Mouse (Mus musculus) lung, postnatal 4 days (tissue): ENCODE results near the gene Slc26a6.
A peak's percentile ranks its signal among the peaks of the same experiment; 100 is the strongest.

Source experiments
- DNase-seq, 2 experiments: peaks; one replicate each; pipeline ENCODE4 v3.0.0; 2021

Slc26a6 gene

GRCm38 (mm10) chr9:108847374-108847773 is 5.7 kb upstream of the Slc26a6 start:
- peak in 1 of 2 experiments; percentile 30 for DNase-seq

DNA sequence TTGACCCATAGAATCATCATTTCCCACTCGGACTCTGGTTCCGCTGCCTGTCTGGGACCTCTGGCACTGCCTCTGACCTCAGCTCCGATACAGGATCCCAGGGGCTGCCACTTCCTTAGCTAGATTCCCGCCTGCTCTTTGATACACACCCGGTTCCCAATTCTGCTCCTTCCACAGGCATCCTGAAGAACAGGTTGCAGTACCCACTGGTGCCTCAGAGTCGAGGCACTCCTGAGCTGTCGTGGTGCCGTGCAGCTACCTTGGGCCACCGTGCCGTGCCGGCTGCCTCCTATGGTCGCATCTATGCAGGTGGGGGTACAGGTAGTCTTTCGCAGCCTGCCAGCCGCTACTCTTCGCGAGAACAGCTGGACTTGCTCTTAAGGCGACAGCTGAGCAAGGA is 4.7 kb upstream of the Slc26a6 start:
- no peak for DNase-seq

GRCm38 (mm10) chr9:108853635-108854240 is 655 bp downstream of the Slc26a6 start:
- peak; percentile 93 to 95 for DNase-seq

DNA sequence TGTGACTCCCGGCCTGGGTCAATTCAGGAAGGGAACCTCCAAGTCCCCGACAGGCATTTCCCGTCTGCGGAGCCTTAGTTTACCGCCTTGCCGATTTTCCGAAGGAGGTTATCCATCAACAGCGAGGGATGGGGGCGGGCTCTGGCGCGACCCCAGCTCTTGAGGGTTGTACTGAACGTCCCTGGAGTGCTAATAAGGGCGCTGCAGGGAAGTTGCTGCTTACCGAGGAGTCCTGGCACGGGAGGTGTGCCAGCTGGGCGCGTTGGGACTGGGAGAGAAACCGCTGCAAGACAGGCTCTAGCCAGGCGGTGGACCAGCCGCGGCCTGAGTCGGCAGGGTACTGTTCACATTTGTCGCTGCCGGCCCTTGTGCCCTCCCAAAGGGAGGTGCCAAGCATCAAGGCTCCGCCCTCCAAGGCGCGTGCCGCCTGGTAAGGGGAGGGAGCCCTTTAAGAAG is 1.2 kb downstream of the Slc26a6 start:
- peak; percentile 91 to 93 for DNase-seq

DNA sequence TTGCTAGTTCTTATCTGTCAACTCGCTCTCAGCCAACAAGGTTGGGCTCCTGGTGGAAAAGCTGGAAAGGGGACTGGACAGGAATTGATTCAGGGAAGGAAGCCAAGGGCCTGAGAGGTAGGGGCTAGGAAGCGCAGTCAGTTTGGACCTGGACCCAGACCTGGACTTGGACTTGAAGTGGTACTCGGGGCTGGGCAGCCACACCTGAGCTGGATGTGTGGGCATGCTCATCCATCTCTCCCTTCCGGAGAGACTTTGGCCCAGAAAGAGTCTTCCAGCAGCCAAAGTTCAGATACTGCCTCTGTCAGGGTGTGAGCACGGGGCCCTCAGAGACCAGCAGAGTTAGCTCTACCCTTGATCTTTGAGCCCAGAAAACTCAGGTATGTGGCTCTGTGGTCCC is 2.3 kb downstream of the Slc26a6 start:
- no peak for DNase-seq

DNA sequence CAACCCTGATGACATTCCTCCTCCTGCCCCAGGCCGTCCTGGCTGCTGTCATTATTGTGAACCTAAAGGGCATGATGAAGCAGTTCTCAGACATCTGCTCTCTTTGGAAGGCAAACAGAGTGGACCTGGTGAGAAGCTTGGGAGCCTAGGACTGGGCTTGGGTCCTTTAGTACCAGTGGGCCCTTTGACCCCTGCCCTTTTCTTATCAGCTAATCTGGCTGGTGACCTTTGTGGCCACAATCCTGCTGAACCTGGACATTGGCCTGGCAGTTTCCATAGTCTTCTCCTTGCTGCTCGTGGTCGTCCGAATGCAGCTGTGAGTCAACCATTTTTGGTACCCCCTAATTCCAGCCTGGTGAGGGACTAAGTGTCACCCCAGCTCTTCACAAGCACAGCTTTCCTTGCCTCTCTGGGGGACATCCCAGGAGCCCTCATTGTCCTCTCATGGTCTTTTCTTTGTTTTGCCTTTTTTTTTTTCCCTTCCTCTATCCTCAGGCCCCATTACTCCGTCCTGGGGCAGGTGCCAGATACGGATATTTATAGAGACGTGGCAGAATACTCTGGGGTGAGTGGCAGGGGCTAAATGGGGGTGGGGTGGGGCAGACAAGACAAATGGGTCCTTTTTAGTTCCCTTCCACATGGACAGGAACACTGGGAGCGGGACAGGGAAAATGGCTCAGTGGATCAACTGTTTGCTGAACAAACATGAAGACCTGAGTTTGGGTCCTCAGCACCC is 5.9 kb downstream of the Slc26a6 start:
- no peak for DNase-seq

DNA sequence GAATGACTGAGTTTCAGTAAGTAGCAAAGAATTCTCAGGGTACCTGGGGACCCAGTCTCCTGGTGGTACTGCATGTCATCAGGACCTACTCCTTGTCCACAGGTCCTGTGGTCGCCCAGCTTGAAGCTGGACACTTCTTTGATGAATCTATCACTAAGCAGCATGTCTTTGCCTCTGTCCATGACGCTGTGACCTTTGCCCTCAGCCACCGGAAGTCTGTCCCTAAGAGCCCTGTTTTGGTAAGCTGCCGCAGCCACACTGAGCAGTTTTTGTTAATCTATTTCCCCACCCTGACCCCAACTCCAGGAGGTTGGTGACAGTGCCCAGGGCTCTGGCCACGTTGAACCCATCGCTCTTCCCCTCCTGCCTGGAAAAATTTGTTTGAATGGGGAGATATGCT is 59.2 kb downstream of the Slc26a6 start:
- no peak for DNase-seq

DNA sequence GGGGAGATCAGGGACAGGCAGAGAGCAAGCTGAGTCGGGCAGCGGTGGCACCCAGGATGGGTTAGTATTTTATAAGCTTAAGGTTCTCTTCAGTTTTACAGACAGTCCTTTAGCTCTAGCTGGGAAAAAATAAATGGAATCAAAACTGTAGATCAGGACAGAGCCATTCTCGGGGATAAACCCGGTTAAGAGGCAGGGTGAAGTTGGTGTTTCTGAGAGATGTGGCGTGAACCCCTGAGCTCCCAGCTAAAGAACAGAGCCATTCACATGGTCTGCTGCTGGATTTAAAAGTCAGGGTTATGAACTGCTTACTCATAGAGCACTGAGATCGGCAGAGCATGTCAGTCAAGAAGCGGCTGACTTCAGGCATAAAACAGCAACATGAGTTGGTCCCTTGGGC is 60.1 kb downstream of the Slc26a6 start:
- DNase-seq, result no peak

DNA sequence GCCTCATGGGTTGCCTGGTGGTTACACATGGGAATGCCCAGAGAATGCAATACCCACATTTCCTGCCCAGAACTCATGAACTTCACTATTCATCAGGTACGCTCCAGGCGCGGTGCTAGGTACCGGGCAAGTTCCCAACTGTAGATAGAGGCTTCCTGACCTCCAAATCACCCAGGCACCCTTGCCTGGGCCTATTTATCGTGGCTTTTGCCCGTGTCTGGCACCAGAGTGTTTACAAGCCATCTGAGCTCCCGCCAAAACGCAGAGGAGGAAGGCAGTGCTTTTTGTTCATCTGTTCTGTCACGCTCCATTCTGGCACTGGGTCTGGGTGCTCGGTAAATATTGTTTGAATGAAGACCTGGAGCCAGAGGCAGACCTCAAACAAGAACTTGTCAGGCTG is 60.5 kb downstream of the Slc26a6 start:
- DNase-seq, result no peak

GRCm38 (mm10) chr9:108914491-108914890 is 61.4 kb downstream of the Slc26a6 start, which contains the start of gene Tmem89:
Gene Tmem89, plus strand, starts transcription at chr9:108914619.
- no peak for DNase-seq

- DNase-seq, result no peak
Observed at GRCm38 (mm10) chr9:108925897-108926296, 72.8 kb downstream of the Slc26a6 start.

GRCm38 (mm10) chr9:108928424-108928823 is 75.3 kb downstream of the Slc26a6 start:
- no peak for DNase-seq

DNA sequence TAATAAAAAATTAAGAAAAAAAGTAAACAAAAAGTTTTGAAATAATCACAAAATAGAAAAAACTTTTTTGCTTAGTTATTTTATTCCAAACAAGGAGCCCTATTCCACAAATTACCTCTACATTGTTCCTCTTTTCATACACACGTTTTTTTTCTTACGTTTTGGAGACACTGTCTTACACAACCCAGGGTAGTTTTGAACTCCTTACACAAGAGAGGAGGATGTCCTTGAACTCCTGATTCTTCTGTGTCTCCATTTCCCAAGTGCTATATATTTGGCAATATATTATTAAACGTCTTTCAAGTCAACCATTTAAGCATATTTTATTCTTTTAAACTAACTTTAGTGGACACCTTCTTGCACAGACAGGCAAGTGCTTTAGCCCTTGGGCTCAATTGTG is 82.9 kb downstream of the Slc26a6 start:
- DNase-seq, result no peak

GRCm38 (mm10) chr9:108936418-108937364 is 83.6 kb downstream of the Slc26a6 start, which contains the start of gene Uqcrc1:
Gene Uqcrc1, plus strand, starts transcription at chr9:108936633.
- peak; percentile 96 for DNase-seq

- DNase-seq, result no peak
Observed at GRCm38 (mm10) chr9:108945111-108945510, 92.0 kb downstream of the Slc26a6 start.

GRCm38 (mm10) chr9:108945608-108946007 is 92.5 kb downstream of the Slc26a6 start:
- no peak for DNase-seq

DNA sequence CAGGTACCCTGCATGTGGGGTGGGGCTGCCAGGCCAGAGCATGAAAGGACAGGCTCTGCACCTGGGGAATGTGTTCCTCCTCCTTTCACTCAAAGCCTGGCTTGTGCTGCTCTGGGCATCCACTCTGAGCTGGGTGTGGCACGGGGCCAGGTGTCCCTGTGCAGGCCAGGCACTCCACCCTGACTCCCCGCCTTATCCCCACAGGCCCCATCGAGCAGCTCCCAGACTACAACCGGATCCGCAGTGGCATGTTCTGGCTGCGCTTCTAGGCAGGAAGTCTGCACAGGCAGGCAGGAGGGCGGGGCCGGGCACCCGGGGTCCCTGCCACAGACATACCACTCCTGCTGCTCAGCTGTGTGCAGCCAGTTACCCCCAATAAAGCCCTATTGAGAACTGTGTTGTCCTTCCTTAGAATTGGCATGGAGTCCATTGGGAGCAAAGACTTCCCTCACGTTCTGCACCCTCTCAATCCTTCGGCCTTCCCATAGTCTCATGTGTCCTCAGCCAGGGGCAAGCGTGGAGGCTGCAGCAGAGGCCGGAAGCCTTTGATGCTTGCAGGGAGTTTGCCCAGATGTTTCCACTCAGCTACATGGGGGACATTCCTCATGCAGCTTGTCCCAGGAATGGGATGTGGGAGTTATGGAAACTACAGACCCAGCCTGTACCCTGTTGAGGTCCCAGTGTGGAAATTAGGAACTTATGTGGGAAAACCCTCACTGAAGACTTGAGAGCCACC is 96.3 kb downstream of the Slc26a6 start:
- DNase-seq, result peak; percentile 47 to 80

- DNase-seq, result no peak
Observed at GRCm38 (mm10) chr9:108949967-108950728, 97.1 kb downstream of the Slc26a6 start.

DNA sequence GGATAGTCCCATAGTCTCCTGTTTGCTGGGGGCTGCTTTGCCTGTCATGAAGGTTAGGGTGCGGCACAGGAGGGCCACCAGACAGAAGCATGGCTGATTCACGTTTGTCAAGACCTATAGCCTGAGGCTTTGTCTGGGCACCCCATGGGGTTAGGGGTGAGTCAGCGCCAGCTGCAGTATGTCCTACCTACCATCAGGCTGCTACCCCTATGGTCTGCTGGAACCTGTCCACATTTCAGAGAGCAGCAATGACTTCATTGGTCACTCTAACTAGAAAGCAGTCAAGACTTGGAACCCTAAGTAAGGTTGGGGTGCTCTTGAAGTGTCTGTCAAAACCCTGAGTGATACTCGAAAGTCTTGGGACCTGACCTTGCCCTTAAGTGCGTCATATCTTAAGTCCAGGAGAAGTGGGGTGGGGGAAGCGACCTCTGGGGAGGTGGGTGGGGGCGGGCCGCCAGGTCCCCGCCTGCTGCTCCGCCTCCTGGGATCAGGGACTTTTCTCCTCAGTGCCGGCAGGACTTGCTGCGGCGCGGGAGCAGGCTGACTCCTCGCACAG is 100.1 kb downstream of the Slc26a6 start, which contains the start of gene Col7a1:
Col7a1 (plus strand) TSS at position 506 of the 556 bp plus-strand sequence.
- no peak for DNase-seq

DNA sequence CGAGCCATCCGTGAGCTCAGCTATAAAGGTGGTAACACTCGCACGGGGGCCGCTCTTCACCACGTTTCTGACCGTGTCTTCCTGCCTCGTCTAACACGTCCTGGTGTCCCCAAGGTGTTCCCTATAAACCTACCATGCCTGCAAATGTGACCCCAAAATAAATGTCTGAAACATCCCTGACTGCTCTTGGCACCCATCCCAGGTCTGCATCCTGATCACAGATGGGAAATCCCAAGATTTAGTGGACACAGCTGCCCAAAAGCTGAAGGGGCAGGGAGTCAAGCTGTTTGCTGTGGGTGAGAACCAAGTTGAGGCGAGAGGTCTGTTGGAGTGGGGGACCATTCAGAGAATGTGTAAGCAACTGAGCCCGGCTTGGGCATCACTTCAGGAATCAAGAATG is 102.2 kb downstream of the Slc26a6 start:
- DNase-seq, result no peak

- no peak for DNase-seq
Observed at GRCm38 (mm10) chr9:108955846-108956245, 102.8 kb downstream of the Slc26a6 start.
